Mouse (Mus musculus): ENCODE data around the gene Rcor3.

Rcor3 gene

GRCm38 (mm10) chr1:192137926-192138910 is at the start of gene Rcor3:
Gene Rcor3, minus strand, starts transcription at chr1:192138062.
- peak; percentile 82 for DNase-seq (ENCODE audit: low read depth)

- no peak for DNase-seq (ENCODE audit: low read depth)
Measured at GRCm38 (mm10) chr1:192181696-192182257, 43.9 kb upstream of the Rcor3 start.

- no peak for DNase-seq (ENCODE audit: low read depth)
Measured at GRCm38 (mm10) chr1:192179877-192180276, 42.0 kb upstream of the Rcor3 start.

- DNase-seq (ENCODE audit: low read depth), result no peak
Measured at GRCm38 (mm10) chr1:192171477-192171876, 33.6 kb upstream of the Rcor3 start.

- no peak for DNase-seq (ENCODE audit: low read depth)
Measured at GRCm38 (mm10) chr1:192151179-192151578, 13.3 kb upstream of the Rcor3 start.

- no peak for DNase-seq (ENCODE audit: low read depth)
Measured at GRCm38 (mm10) chr1:192140313-192140712, 2.5 kb upstream of the Rcor3 start.

- peak; percentile 50 for DNase-seq (ENCODE audit: low read depth)
Measured at GRCm38 (mm10) chr1:192137291-192137925, 454 bp downstream of the Rcor3 start.

- DNase-seq (ENCODE audit: low read depth), result peak; percentile 78
Measured at GRCm38 (mm10) chr1:192136561-192137290, 1.1 kb downstream of the Rcor3 start.

- DNase-seq (ENCODE audit: low read depth), result no peak
Measured at GRCm38 (mm10) chr1:192130202-192130601, 7.7 kb downstream of the Rcor3 start.

- DNase-seq (ENCODE audit: low read depth), result no peak
Measured at GRCm38 (mm10) chr1:192128343-192128742, 9.5 kb downstream of the Rcor3 start.

- DNase-seq (ENCODE audit: low read depth), result no peak
Measured at GRCm38 (mm10) chr1:192125761-192126160, 12.1 kb downstream of the Rcor3 start.

- no peak for DNase-seq (ENCODE audit: low read depth)
Measured at GRCm38 (mm10) chr1:192116262-192116661, 21.6 kb downstream of the Rcor3 start.

GRCm38 (mm10) chr1:192115378-192115777 is 22.5 kb downstream of the Rcor3 start:
- DNase-seq (ENCODE audit: low read depth), result no peak

GRCm38 (mm10) chr1:192109169-192109568 is 28.7 kb downstream of the Rcor3 start:
- no peak for DNase-seq (ENCODE audit: low read depth)

- peak; percentile 61 for DNase-seq (ENCODE audit: low read depth)
Measured at GRCm38 (mm10) chr1:192107352-192107751, 30.5 kb downstream of the Rcor3 start.

GRCm38 (mm10) chr1:192105902-192106389 is 31.9 kb downstream of the Rcor3 start:
- DNase-seq (ENCODE audit: low read depth), result peak; percentile 49

GRCm38 (mm10) chr1:192104021-192104420 is 33.8 kb downstream of the Rcor3 start:
- no peak for DNase-seq (ENCODE audit: low read depth)

GRCm38 (mm10) chr1:192103176-192103575 is 34.7 kb downstream of the Rcor3 start:
- no peak for DNase-seq (ENCODE audit: low read depth)

- DNase-seq (ENCODE audit: low read depth), result no peak
Measured at GRCm38 (mm10) chr1:192101359-192101758, 36.5 kb downstream of the Rcor3 start.

- DNase-seq (ENCODE audit: low read depth), result no peak
Measured at GRCm38 (mm10) chr1:192100742-192101141, 37.1 kb downstream of the Rcor3 start.

GRCm38 (mm10) chr1:192095626-192096025 is 42.2 kb downstream of the Rcor3 start:
- DNase-seq (ENCODE audit: low read depth), result no peak

All from induced T-regulatory cell, adult 2 months (primary cell).